Mouse (Mus musculus): ENCODE data around the gene Sh3pxd2b. TPM values are rescaled to one million over a fixed set of nuclear protein-coding genes. Genes with fewer than 3 reads are reported as not detected.

Gene Sh3pxd2b
- polyA plus RNA-seq, 1 experiment from 2014 or later = 18.6 TPM

GRCm38 (mm10) chr11:32363610-32364220 lies 16.1 kb downstream of the Sh3pxd2b start:
- no peak overlapping the region for H3K4me2 ChIP-seq
- no peak for ATAC-seq (ENCODE audit: insufficient read depth, low FRiP score, low read depth)
- no peak overlapping the region for H3K9ac ChIP-seq
- WGBS = 60% methylated on average over 3 of the region's 3 CpGs
- H3K27ac ChIP-seq = 0 out of 2 replicates have a peak overlapping the region, but pooled peaks have one; percentile 8
- H3K36me3 ChIP-seq = no peaks in the 10 kb centered on the region
- no peaks in the 10 kb centered on the region for H3K27me3 ChIP-seq (replicated peaks)
- peaks cover 31% of the 10 kb centered on the region; the same call in 1 of the 2 replicates for H3K4me1 ChIP-seq
- H3K9me3 ChIP-seq = no peaks in the 10 kb centered on the region
- no peak overlapping the region for H3K4me3 ChIP-seq (replicated peaks)

- Histone ChIP-seq H3K4me2 (no peak overlapping the region), H3K9me3 (no peaks in the 10 kb centered on the region), H3K27me3 (replicated peaks) (no peaks in the 10 kb centered on the region), H3K36me3 (no peaks in the 10 kb centered on the region), H3K9ac (no peak overlapping the region), H3K27ac (peak overlapping the region; percentile 8; the same call in 1 of the 2 replicates), H3K4me1 (peaks cover 31% of the 10 kb centered on the region; the same call in 1 of the 2 replicates), H3K4me3 (replicated peaks) (no peak overlapping the region)
- 55% methylated on average over 7 of the region's 7 CpGs for WGBS
- no peak for ATAC-seq (ENCODE audit: insufficient read depth, low FRiP score, low read depth)
Observed at GRCm38 (mm10) chr11:32364375-32364774, 16.8 kb downstream of the Sh3pxd2b start.

DNA sequence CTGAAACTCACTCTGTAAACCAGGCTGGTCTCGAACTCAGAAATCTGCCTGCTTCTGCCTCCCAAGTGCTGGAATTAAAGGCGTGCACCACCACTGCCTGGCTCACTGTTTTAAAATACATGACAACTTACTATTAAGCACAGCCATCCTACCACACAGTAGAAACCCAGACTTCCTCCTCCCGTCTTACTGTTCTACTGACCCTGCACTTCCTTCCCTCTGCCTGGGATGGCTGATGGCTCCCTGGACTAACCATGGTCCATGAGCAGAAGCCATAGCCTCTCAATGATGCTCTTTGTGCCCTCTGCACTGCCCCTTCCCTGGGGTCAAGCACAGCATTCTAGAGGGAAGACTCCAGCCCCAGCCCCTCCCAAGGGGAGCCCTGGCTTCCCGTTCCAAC lies 17.9 kb downstream of the Sh3pxd2b start:
- ATAC-seq (ENCODE audit: insufficient read depth, low FRiP score, low read depth) = no peak
- H3K4me2 ChIP-seq = no peak overlapping the region
- H3K27me3 ChIP-seq (replicated peaks) = no peaks in the 10 kb centered on the region
- no peak overlapping the region for H3K9ac ChIP-seq
- H3K27ac ChIP-seq = no peak overlapping the region
- no peaks in the 10 kb centered on the region for H3K36me3 ChIP-seq
- WGBS = 76% methylated on average over 4 of the region's 4 CpGs
- H3K9me3 ChIP-seq = no peaks in the 10 kb centered on the region
- H3K4me3 ChIP-seq (replicated peaks) = no peak overlapping the region
- H3K4me1 ChIP-seq = peaks cover 26% of the 10 kb centered on the region; the same call in 1 of the 2 replicates

GRCm38 (mm10) chr11:32367056-32367455 lies 19.4 kb downstream of the Sh3pxd2b start:
- Histone ChIP-seq H3K4me1 (peaks cover 26% of the 10 kb centered on the region; the same call in 1 of the 2 replicates), H3K27me3 (replicated peaks) (no peaks in the 10 kb centered on the region), H3K27ac (peak overlapping the region; percentile 28), H3K9ac (no peak overlapping the region), H3K9me3 (no peaks in the 10 kb centered on the region), H3K4me2 (no peak overlapping the region), H3K4me3 (replicated peaks) (no peak overlapping the region), H3K36me3 (no peaks in the 10 kb centered on the region)
- WGBS = 45% methylated on average over 2 of the region's 2 CpGs
- no peak for ATAC-seq (ENCODE audit: insufficient read depth, low FRiP score, low read depth)

- no peak overlapping the region for H3K4me2 ChIP-seq
- H3K4me3 ChIP-seq (replicated peaks) = no peak overlapping the region
- peaks cover 18% of the 10 kb centered on the region; the same call in 1 of the 2 replicates for H3K4me1 ChIP-seq
- no peak overlapping the region for H3K27ac ChIP-seq
- no peak for ATAC-seq (ENCODE audit: insufficient read depth, low FRiP score, low read depth)
- no peak overlapping the region for H3K9ac ChIP-seq
- no peaks in the 10 kb centered on the region for H3K27me3 ChIP-seq (replicated peaks)
- 83% methylated on average over 3 of the region's 3 CpGs for WGBS
- peaks cover 11% of the 10 kb centered on the region for H3K36me3 ChIP-seq
- no peaks in the 10 kb centered on the region for H3K9me3 ChIP-seq
Observed at GRCm38 (mm10) chr11:32368986-32369385, 21.4 kb downstream of the Sh3pxd2b start.

GRCm38 (mm10) chr11:32370881-32371280 lies 23.3 kb downstream of the Sh3pxd2b start:
- Histone ChIP-seq H3K36me3 (peaks cover 18% of the 10 kb centered on the region), H3K9me3 (no peaks in the 10 kb centered on the region), H3K4me3 (replicated peaks) (no peak overlapping the region), H3K27ac (no peak overlapping the region), H3K27me3 (replicated peaks) (no peaks in the 10 kb centered on the region), H3K9ac (no peak overlapping the region), H3K4me1 (peaks cover 10% of the 10 kb centered on the region; the same call in 1 of the 2 replicates), H3K4me2 (no peak overlapping the region)
- 53% methylated on average over 1 of the region's 1 CpGs for WGBS
- no peak for ATAC-seq (ENCODE audit: insufficient read depth, low FRiP score, low read depth)

DNA sequence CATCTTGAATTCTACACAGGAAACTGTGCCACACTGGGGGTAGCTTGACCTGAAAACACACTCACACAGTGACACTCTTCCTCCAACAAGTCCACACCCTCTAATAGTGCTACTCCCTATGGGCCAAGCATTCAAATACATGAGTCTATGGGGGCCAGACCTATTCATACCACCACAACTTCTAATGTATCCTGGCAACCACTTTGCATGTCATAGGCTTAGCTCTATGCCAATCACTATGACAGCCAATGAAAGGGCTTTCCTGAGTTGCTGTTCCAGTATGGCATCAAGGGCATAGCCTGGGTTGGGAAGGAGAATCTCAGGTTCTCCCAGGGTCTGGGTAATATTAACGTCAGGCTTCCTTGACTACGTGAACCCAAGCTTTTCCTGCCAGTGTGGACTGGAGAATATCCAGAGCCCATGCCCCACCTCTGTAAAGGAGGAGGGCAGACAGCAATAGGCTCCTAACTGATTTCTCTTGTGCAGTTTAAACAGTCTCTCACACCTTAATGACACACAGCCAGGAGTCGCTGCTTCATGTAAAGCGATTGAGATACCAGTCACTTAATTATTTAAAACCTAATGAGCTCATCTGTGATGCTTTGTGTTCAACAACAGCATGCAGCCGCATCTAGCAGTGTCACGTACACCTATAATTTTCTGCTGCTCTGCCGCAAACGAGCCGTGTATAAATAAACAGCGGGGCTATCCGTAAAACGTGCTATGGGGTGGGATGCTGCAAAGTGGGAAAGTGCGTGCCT lies 25.8 kb downstream of the Sh3pxd2b start:
- no peak for ATAC-seq (ENCODE audit: insufficient read depth, low FRiP score, low read depth)
- H3K9me3 ChIP-seq = no peaks in the 10 kb centered on the region
- H3K4me3 ChIP-seq (replicated peaks) = no peak overlapping the region
- H3K27ac ChIP-seq = no peak overlapping the region
- no peak overlapping the region for H3K9ac ChIP-seq
- no peak overlapping the region for H3K4me2 ChIP-seq
- no peaks in the 10 kb centered on the region for H3K4me1 ChIP-seq
- no peaks in the 10 kb centered on the region for H3K27me3 ChIP-seq (replicated peaks)
- 80% methylated on average over 13 of the region's 13 CpGs for WGBS
- peaks cover 32% of the 10 kb centered on the region for H3K36me3 ChIP-seq

DNA sequence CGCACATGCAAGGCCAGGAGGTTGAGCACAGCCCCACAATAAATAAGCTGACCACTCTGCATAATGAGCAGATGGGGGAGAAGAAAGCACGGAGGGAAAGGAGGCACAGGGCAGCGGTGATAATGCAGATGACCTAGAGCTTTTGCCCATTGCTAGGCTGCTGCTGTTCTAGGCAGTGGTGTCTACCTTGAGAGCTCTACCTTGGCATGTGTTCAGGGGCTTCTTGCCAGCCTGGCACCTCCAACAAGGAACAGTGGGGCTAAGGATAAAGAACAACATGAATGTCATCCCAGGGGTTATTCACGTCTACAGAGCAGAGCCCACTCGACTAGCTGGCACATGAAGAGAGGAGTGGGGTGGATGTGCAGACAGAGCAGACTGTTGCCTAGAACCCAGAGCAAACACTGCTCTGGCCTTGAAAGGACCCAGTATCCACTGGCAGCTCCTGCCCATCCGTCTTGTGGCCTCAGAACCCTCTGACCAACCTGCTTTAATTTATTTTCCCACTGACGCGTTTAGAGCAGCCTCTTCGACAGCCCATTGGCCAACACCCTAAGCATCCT lies 26.5 kb downstream of the Sh3pxd2b start:
- no peak overlapping the region for H3K9ac ChIP-seq
- H3K9me3 ChIP-seq = no peaks in the 10 kb centered on the region
- 79% methylated on average over 9 of the region's 9 CpGs for WGBS
- no peaks in the 10 kb centered on the region for H3K27me3 ChIP-seq (replicated peaks)
- no peak overlapping the region for H3K4me3 ChIP-seq (replicated peaks)
- no peak overlapping the region for H3K4me2 ChIP-seq
- H3K36me3 ChIP-seq = peaks cover 32% of the 10 kb centered on the region
- no peaks in the 10 kb centered on the region for H3K4me1 ChIP-seq
- H3K27ac ChIP-seq = no peak overlapping the region
- no peak for ATAC-seq (ENCODE audit: insufficient read depth, low FRiP score, low read depth)

- H3K4me2 ChIP-seq = no peak overlapping the region
- H3K4me3 ChIP-seq (replicated peaks) = no peak overlapping the region
- H3K27ac ChIP-seq = no peak overlapping the region
- WGBS = 66% methylated on average over 4 of the region's 4 CpGs
- H3K27me3 ChIP-seq (replicated peaks) = no peaks in the 10 kb centered on the region
- ATAC-seq (ENCODE audit: insufficient read depth, low FRiP score, low read depth) = peak; percentile 63; the same call in 1 of the 2 replicates
- H3K36me3 ChIP-seq = peaks cover 32% of the 10 kb centered on the region
- H3K9ac ChIP-seq = no peak overlapping the region
- no peaks in the 10 kb centered on the region for H3K4me1 ChIP-seq
- no peaks in the 10 kb centered on the region for H3K9me3 ChIP-seq
Observed at GRCm38 (mm10) chr11:32375104-32375535, 27.5 kb downstream of the Sh3pxd2b start.

DNA sequence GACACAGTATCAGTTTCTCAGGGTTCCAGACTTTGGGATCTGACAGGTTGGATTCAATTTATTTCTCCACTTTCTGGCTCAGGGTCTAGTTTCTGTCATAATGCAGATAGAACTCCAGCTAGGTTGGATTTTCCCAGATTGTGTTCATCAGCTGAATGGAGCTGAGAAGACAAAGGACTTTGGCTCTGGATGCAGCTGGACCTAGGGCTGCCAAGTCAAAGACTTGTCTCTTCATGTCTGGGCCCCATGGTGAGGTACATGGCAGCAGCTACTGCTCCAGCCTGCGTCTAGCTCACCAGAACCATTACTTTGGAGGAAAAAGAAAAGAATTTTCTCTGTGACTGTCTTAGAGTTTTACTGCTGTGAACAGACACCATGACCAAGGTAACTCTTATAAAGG lies 28.5 kb downstream of the Sh3pxd2b start:
- Histone ChIP-seq H3K27ac (no peak overlapping the region), H3K4me3 (replicated peaks) (no peak overlapping the region), H3K4me1 (0 out of 2 replicates have a peak, but pooled peaks cover 6% of the 10 kb centered on the region), H3K9ac (no peak overlapping the region), H3K36me3 (peaks cover 37% of the 10 kb centered on the region), H3K4me2 (no peak overlapping the region), H3K27me3 (replicated peaks) (no peaks in the 10 kb centered on the region), H3K9me3 (no peaks in the 10 kb centered on the region)
- ATAC-seq (ENCODE audit: insufficient read depth, low FRiP score, low read depth) = no peak
- WGBS = 93% methylated on average over 1 of the region's 1 CpGs

GRCm38 (mm10) chr11:32379910-32380309 lies 32.3 kb downstream of the Sh3pxd2b start:
- ATAC-seq (ENCODE audit: insufficient read depth, low FRiP score, low read depth) = no peak
- no peak overlapping the region for H3K4me3 ChIP-seq (replicated peaks)
- no peak overlapping the region for H3K27ac ChIP-seq
- H3K9me3 ChIP-seq = no peaks in the 10 kb centered on the region
- peaks cover 16% of the 10 kb centered on the region; the same call in 1 of the 2 replicates for H3K4me1 ChIP-seq
- no peaks in the 10 kb centered on the region for H3K27me3 ChIP-seq (replicated peaks)
- H3K9ac ChIP-seq = no peak overlapping the region
- peaks cover 27% of the 10 kb centered on the region; the same call in 1 of the 2 replicates for H3K36me3 ChIP-seq
- H3K4me2 ChIP-seq = no peak overlapping the region
